Mouse (Mus musculus) kidney, adult 2 months (tissue): ENCODE measurements at regions not wholly inside any gene's neighbourhood (a gene's known extent, or its start where the extent isn't known, plus 50 kb on each side); places are given as distances from the start of the nearest gene placed in this dataset.

Source experiments
- CTCF ChIP-seq: fragments of 200-500 bp; conservative IDR thresholded peaks from 2 replicates; pipeline ENCODE4 v1.5.1; 2011; ENCODE audit warnings: low read depth, mild to moderate bottlenecking, control low read depth, low read length, moderate library complexity, mixed read lengths; ENCODE audit not compliant: insufficient read depth, insufficient read length
- POLR2A ChIP-seq: fragments of 200-500 bp; IDR thresholded peaks from one replicate; pipeline ENCODE4 v1.6.1; 2011; ENCODE audit warnings: low read depth, low read length, control low read depth

GRCm38 (mm10) chr2:135560856-135561255, 98.0 kb upstream of the Plcb4 start:
- TF ChIP-seq CTCF, result no peak
- no peak for TF ChIP-seq POLR2A
